Mouse (Mus musculus) left cerebral cortex, postnatal 4 days (tissue): Measurements from ENCODE around the gene Angel1. TPM values are rescaled to one million over a fixed set of nuclear protein-coding genes. Genes with fewer than 3 reads are reported as not detected.

Experiments used
- DNase-seq: peaks from one replicate; pipeline ENCODE4 v3.0.0-alpha.2; 2022
- intact Hi-C: fragments of 180-260 bp; cut with DNase I; formaldehyde crosslinking; loops from one replicate; pipeline ENCODE4 v1.15.1; 2025
- total RNA-seq, 2 experiments: library from RNA; stranded (reverse); gene quantifications; 2 replicates each; pipeline ENCODE4 v1.2.3; 2021

Angel1 gene
- total RNA-seq, 2 experiments from 2014 or later = 7.9 to 9.8 TPM

DNA sequence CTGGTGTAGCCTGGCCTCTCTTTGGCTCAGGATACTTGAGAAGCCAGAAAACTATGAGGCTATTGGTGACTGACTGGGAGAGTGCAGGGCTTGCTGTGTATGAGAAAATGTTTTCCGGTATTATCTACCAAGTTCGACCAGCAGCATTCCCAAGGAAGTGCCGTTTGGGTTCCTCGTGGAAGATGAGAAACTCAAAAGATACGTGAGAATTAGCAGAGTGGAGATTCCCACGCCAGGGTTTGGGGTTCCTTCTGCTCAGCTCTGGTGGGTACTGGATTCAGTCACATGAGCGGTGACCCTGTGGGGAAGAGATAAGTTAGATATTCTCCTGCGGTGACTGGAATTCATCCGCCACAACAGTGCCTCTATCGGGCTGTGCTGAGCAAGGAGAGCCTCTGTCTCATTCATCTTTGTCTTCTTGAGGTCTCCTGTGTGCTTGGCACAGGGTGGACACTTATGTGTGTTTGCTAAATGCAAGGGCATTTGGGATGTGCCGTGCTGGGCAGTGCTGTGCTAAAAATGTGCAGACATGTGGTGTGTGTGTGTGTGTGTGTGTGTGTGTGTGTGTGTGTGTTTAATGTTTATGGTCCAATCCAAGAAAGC lies 45.6 kb downstream of the Angel1 start:
- no peak for DNase-seq
- intact Hi-C loops = no loop called here

DNA sequence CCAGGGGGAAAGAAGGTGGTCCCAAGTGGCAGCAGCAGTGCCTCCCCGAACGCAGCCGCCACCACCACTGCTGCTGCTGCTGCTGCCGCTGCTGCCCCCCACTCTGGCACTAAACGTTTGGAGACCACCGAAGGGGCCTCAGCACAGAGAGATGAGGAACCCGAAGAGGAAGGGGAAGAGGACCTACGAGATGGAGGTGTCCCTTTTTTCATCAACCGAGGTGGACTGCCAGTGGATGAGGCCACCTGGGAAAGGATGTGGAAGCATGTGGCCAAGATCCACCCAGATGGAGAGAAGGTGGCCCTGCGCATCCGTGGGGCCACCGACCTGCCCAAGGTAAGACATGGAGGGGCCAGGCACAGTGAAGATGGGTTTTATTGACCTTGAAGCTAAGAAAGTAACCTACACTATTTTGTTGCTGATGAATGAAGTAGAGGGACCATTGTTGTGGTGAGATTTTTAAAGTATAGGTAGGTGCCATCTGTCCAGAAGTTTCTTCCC lies 46.2 kb downstream of the Angel1 start:
- DNase-seq = no peak

DNA sequence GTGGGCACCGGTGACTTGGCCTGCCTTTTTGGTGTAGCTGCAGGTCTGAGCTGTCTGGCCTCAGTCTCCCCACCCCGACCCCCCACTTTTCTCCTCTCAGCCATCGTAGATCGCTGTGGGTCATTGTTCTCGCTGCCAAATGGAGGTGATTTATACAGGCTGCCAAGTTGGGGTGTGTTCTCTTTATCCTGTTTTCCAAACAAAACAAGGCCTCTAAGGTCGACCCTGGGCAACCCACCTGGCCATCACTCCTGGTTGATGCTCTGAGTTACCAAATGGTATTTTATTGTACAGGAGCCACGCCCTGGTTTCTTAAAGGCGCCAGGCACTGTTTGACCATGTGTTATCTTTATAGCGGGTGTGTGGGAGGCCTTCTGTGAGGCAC lies 46.7 kb downstream of the Angel1 start:
- DNase-seq = no peak
- intact Hi-C loops = no loop called here

More for the DNA sequence above, 46.2 kb downstream of the Angel1 start:
- intact Hi-C loops = no loop called here

- intact Hi-C loops = no loop called here
- DNase-seq = peak; percentile 84
Measured at GRCm38 (mm10) chr12:86678591-86679545, 47.4 kb downstream of the Angel1 start, which contains the start of gene Vash1. Vash1 (plus strand) TSS chr12:86678700.

- DNase-seq = no peak
- intact Hi-C loops = no loop called here
Measured at GRCm38 (mm10) chr12:86672507-86672906, 53.8 kb downstream of the Angel1 start.

- DNase-seq = no peak
- intact Hi-C loops = no loop called here
Measured at GRCm38 (mm10) chr12:86672105-86672504, 54.2 kb downstream of the Angel1 start.

DNA sequence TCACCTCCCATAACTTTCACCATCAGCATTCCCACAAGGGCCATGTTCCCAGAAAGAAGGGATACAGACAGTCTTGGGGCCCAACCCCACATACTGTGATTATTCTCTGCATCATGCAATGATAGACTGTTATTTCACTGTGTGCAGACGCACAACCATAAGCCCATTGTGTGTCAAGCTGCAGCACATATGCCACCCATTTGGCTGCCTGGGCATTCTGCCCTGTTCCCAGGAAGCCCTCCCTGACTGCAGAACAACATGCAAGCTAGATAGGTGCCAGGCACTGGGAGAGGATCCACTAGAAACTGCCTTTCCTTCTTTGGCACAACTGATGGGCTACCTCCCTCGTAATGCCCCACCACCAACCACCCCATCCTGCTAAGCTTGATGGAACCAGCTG lies 57.9 kb downstream of the Angel1 start:
- DNase-seq = no peak
- intact Hi-C loops = no loop called here

GRCm38 (mm10) chr12:86665656-86666055 lies 60.6 kb downstream of the Angel1 start:
- DNase-seq = no peak
- intact Hi-C loops = no loop called here

- intact Hi-C loops = no loop called here
- no peak for DNase-seq
Measured at GRCm38 (mm10) chr12:86660466-86660865, 65.8 kb downstream of the Angel1 start.

GRCm38 (mm10) chr12:86659447-86659968 lies 66.8 kb downstream of the Angel1 start:
- intact Hi-C loops = no loop called here

GRCm38 (mm10) chr12:86652570-86653041 lies 73.7 kb downstream of the Angel1 start:
- intact Hi-C loops = no loop called here
- peak; percentile 92 for DNase-seq

More at GRCm38 (mm10) chr12:86659447-86659968, 66.8 kb downstream of the Angel1 start:
- DNase-seq = no peak

- intact Hi-C loops = no loop called here
- no peak for DNase-seq
Measured at GRCm38 (mm10) chr12:86651301-86651860, 74.9 kb downstream of the Angel1 start.

Other genes with a start within 250 kb of the Angel1 start
- gene Vash1, start 47.8 kb downstream of the Angel1 start, total RNA-seq = 100 to 1,000 TPM; 148 to 152 TPM
- gene Lrrc74a, start 7.9 kb upstream of the Angel1 start, total RNA-seq = not detected
- 100 to 1,000 TPM; 124 to 127 TPM for gene Irf2bpl, start 158.3 kb upstream of the Angel1 start, total RNA-seq
- gene Cipc, start 220.6 kb upstream of the Angel1 start, total RNA-seq = 10 to 100 TPM; 56.9 to 60.6 TPM